Mouse (Mus musculus) ovary, adult 2 months (tissue): ENCODE results near the gene Tnfaip3. TPM values are rescaled to one million over a fixed set of nuclear protein-coding genes. Genes with fewer than 3 reads are reported as not detected.

Source experiments
- polyA plus RNA-seq: library from polyadenylated mRNA; depleted of rRNA; stranded (reverse); fragments of >200 nt; gene quantifications from 2 replicates; pipeline ENCODE4 v1.2.3, GENCODE M21; 2012; rRNA removed

Tnfaip3 gene
- polyA plus RNA-seq, result 1.4 and 1.7 TPM in 2 replicates

GRCm38 (mm10) chr10:19015257-19015862, at the start of gene Tnfaip3:
Gene Tnfaip3, minus strand, starts transcription at chr10:19015657.

Other genes with a start within 250 kb of the Tnfaip3 start
- not detected in 2 replicates for gene Gm4922, start 228.9 kb downstream of the Tnfaip3 start, polyA plus RNA-seq
- gene Perp, start 170.6 kb downstream of the Tnfaip3 start, polyA plus RNA-seq, result 40.2 and 86.9 TPM in 2 replicates